Mouse (Mus musculus) regulatory T cell (primary cell): Measurements from ENCODE around the gene Gm16181.

Source experiments
- in situ Hi-C: fragments of 300-600 bp; cut with MboI, MseI; formaldehyde crosslinking; loops from one replicate; pipeline ENCODE4 v1.15.1; 2025; ENCODE audit warnings: high pct_unique_total_duplicates

Gm16181 gene

DNA sequence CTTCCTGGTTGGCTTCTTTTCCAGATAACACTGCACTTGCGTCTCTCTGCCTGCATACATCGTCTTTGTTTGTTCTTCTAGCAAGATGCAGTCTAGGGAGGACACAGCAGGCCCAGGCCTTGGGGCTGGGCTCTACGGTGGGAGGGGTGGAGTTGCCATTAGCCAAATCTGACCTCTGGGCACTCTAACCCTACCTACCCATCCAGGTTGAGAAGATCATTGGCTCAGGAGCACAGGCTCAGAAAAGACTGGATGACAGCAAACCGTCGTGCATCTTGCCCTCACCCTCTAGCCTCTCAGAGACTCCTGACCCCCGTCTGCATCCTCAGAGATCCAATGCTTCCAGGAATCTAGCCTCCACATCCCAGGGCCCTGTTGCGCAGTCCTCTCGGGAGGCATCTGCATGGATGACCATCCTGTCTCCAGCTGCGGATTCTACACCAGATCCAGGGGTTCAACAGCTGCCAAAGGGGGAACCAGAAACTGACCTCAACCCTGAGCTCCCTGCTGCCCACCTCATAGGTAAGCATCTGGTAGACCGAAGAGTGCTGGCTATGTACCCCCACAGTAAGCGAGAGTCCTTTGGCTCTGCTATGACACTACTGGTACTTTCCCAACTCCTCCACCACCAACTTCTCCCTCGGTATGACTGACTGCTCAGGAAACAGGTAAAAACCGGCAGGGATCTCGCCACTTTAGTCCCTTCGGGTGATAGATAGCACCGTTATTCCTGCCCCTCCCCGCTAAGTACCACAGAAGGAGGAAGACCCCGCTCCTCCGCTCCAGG lies 25.6 kb upstream of the Gm16181 start:
- in situ Hi-C loops: loop anchor here (10.0 kb wide), 1 partner anchor 1000 kb away; the partner anchor contains the start of gene Psmb8

DNA sequence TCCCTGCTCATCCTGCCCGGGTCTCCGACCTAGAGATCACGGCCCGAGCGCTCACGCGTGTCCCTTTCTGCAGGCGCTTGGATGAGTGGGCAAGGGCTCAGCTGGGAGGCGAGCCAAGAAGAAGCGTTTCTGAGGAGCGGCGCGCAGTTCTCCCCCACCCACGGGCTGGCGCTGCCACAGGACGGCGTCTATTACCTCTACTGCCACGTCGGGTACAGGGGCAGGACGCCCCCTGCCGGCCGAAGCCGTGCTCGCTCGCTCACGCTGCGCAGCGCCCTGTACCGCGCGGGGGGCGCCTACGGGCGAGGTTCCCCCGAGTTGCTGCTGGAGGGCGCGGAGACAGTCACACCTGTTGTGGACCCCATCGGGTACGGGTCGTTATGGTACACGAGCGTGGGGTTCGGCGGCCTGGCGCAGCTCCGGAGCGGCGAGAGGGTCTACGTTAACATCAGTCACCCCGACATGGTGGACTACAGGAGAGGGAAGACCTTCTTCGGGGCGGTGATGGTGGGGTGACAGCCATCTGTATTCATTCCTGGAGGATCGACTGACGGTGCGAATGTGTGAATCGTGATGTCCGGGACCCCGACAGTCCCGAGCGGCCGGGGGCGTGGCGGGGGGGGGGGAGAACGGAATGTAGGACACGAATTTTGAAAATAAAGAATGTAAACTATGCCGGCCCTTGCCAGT lies 24.9 kb upstream of the Gm16181 start:
- in situ Hi-C loops: loop anchor here (10.0 kb wide), 1 partner anchor 1001 kb away; the partner anchor contains the start of gene Psmb8

DNA sequence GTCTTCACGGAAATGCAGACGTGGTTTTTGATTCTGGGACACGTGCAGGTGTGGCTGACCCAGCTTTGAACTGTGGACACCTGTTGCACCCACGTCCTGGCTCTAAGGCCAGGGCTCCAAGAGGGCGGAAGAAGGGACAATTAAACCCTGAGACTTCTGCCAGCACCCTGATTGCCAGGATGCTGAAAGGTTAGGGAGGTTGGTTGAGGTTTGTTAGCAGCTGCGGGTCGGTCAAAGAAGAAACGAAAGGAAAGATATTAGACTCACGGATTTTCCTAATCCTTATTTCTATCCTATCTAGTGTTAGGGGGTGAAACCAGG lies 24.4 kb upstream of the Gm16181 start:
- in situ Hi-C loops: loop anchor here (10.0 kb wide), 1 partner anchor 1001 kb away; the partner anchor contains the start of gene Psmb8

DNA sequence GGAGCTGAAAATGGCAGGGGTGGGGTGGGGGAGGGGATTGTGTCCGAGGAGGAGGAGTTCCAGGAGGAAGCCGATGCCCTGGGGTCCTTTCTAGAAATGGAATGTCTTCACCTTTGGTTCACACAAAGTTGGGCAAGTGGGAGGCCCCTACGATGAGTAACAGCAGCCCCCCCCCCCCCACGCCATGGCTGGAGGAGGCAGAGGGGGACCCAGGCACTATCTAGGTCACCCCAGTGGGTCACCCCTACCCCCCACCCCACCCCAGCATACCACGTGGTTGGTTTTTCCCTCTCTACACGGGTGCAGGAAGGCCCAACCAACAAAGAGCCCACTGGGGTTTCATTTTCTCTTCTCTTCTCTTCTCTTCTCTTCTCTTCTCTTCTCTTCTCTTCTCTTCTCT lies 23.5 kb upstream of the Gm16181 start:
- in situ Hi-C loops: loop anchor here (10.0 kb wide), 1 partner anchor 1002 kb away; the partner anchor contains the start of gene Psmb8

DNA sequence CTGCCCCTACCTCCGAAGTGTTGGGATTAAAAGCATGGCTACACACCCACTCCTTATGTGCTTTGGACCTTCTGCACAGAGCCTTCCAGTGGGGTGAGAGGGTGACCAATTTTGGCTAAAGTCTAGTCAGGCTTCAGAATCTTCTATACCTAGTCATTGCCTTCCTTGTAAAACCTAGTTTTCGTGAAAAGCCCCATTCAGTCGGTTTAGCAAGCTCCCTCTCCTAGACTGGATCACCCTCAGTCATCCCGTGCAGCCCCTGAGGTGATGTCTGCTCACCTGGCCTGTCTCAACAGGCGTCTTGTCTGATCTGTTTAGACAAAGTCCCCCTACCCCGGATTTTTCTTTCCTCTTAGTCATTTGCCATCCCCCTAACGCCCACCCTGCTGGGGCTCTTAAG lies 22.6 kb upstream of the Gm16181 start:
- in situ Hi-C loops: loop anchor here (10.0 kb wide), 1 partner anchor 1003 kb away; the partner anchor contains the start of gene Psmb8

DNA sequence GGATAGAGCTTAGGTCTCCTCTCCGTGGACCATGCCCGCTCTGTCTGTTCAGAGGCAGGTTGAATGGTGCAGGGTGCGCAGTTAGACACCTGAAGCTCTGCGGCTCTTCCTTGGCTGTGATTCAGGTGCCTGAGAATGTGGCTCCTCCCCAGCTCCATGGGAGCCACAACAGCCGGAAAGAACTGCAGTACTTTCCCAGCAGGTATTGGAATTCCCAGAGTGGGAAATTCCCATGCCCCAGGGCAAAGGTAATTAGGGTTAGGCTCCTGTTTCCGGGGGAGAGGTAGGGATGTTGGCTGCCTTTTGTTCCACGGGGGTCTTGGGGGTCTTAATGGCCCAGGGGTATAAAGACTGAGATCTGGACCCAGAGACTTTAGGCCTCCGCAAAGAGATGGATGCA lies 21.7 kb upstream of the Gm16181 start:
- in situ Hi-C loops: loop anchor here (10.0 kb wide), 1 partner anchor 1004 kb away; the partner anchor contains the start of gene Psmb8

DNA sequence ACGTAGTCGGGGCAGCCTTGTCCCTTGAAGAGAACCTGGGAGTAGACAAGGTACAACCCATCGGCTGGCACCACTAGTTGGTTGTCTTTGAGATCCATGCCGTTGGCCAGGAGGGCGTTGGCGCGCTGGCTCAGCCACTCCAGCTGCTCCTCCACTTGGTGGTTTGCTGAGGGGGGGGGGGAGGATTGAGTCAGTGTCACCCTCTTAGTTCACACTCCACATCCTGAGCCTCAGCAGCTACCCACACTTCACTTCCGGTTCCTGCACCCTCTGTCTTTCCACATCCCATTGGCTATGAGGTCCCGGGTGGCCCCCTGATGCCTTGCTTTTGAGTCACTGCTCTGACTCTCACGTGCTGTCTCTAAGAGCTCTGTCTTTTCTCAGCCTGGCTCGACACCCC lies 20.2 kb upstream of the Gm16181 start:
- in situ Hi-C loops: no loop called here

DNA sequence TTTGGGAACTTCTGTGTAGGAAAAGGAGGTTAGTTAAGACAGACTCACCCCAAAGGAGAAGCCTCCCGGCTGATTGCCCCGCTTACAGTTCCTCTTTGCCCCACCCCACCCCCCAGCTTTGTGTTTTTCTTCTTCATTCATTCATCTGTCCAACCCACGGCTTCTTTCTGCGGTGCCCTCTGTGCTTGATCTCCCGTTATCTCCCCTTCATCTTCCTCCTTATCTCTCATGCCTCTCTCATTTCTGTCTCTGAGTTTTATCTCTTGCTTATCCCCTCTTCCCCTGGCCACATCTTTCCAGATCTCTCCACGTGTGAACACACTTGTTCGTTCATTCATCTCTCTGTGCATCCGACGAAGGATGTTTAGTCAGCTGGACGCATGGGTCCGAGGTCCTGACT lies 19.5 kb upstream of the Gm16181 start:
- in situ Hi-C loops: no loop called here

DNA sequence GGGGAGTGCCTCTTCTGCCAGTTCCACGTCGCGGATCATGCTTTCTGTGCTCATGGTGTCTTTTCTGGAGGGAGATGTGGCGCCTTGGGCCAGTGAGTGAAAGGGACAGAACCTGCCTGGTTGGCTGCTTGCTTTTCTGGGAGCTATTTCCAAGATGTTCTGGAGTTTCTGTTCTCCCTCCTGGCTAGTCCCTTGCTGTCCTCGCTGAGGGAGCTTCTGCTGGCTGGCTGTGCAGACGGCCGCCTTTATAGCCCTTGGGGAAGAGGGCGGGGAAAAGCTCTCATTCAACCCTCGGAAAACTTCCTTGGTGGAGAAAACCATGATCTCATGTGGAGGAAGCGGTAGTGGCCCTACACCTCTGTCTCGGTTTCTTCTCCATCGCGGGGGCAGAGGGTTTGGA lies 18.8 kb upstream of the Gm16181 start, which contains the start of gene Tnf:
TSS of gene Tnf (minus strand) at position 221 of the 400 bp plus-strand sequence.
- in situ Hi-C loops: no loop called here

DNA sequence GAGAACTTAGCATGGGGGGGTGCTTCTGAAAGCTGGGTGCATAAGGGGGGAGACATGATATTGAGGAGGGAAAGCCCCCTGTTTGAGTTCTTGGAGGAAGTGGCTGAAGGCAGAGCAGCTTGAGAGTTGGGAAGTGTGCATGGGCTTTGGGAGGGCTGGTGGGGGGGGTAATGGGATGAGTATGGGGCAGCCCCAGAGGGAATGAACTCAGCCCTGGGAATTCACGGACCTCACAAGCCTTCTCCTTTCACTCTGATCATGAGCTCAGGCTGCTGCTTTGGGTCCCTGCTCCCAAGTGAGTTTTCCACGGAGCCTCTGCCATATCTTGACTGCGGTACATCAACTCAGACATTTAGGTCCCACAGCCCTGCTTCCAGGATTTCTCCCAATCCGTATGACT lies 18.2 kb upstream of the Gm16181 start:
- in situ Hi-C loops: no loop called here

DNA sequence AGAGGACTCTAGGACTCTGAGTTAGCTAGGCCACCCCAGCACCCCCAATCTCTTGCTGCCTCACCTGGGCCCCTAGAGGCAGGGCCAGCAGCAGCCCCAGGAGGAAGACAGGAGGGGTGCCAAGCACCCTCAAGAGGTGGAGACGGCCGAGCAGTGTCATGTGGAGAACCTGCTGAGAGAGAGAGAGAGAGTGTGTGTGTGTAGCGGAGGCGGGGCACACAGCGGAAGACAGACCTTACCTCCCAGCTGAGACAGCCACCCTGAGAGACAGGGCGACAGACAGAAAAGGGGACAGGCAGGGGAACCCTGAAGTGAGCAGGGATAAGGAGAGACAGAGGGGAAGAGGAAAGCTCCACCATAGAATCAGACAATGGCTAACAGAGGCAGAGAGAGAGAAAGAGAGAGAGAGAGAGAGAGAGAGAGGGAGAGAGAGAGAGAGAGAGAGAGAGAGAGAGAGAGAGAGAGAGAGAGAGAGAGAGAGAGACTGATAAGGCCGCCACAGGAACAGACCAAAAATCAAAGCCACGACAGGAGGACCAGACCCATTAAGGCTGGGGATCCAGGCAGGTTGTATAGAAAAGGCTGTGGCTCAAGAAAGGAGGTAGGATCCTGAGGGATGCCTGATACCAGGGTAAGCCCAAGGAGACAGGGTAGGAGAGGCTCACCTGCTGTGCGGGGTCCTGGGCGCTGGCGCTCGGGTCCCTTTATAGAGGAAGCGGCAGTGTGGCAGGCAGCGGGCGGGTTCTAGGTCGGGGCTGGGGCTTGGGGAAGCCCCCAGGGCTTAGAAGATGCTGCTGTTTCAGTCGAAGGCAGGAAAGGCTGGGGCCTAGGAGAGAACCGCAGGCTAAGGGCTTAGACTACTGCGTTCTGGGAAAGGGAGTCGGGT lies 15.9 kb upstream of the Gm16181 start, which contains the start of gene Lta:
TSS of gene Lta (minus strand) at position 858 of the 886 bp plus-strand sequence.
- in situ Hi-C loops: no loop called here

DNA sequence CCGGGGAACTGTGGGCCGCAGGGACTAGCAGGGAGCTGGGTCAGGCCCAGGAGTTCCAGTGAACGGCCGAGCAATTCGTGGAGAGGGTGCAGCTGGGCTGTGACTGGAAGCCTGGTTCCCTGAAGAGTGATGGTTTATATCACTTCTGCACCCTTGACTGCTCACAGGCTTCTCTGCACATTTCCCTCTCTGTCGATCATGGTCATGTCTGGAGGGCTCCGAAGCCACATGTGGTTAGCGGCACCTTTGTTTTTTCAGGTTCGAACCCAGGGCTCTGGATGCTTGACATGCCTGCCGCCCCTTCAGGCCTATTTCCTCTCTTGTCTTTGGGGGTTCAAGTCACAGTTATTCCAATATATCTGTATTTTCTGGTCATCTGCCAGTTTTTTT lies 15.3 kb upstream of the Gm16181 start:
- in situ Hi-C loops: no loop called here

DNA sequence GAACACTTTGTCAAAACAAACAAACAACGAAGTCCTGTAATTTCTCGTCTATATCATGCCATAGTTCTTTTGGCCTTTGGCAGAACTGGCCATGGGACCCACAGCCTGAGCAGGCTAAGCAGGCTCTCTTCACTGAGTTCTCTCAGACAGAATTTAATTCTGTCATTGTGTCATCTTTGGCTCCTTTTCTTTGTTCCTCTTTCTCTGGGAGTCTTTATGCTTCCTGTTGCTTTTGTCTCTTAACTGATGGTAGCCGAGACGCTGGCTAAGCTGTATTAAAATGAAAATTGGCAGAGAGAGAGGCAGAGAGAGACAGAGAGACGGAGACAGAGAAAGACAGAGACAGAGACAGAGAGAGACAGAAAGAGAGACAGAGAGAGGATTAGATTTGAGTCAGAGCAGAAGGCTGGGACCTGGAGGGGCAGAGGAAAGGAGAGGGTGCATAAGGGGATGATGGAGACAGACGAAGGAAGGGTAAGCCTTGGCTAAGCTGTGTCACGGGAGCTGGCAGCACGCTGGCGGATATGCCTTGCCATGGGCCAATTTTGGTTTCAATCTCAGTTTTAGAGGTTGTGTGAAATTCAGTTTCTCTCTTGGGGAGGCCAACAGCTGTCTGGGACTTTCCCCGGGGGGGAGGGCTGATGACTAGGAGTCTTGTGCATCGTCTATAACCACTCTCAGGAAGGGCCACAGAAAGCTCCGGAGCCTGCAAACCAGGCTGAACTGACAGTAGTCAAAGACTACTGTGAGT lies 10.7 kb upstream of the Gm16181 start:
- in situ Hi-C loops: no loop called here

DNA sequence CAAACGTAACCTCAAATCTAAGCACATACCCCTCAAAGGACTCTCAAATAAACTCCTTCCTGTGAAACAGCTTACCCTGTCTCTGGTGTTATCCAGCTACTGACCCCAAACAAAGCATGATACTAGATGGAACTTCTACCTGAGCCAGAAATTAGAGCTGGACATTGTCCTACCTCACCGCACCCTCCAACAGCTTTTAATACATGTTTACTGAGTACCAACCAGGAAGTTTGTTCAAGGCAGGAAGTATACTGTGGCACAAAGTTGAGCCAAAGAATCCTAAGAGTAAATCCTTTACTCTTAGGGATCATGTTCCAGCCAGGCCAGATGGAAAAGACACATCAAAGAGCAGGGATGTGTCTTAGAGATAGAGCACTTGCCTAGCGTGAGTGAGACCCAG lies 10.0 kb upstream of the Gm16181 start:
- in situ Hi-C loops: no loop called here

DNA sequence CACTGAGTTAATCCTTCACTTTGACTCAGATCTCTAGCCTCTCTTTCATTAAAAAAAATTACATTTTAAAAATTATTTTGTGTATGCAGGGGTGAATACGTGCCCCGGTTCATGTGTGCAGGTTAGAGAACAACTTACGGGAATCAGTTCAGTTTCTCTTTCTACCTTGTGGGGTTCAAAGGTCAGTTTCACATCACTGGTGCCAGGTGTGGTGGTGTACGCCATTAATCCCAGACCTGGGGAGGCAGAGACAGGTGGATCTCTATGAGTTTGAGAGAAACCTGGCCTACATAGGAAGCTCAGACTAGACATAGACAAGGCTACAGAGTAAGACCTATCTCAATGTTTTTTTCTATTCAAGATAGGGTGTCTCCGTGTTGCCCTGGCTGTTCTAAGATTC lies 7.6 kb upstream of the Gm16181 start:
- in situ Hi-C loops: no loop called here

DNA sequence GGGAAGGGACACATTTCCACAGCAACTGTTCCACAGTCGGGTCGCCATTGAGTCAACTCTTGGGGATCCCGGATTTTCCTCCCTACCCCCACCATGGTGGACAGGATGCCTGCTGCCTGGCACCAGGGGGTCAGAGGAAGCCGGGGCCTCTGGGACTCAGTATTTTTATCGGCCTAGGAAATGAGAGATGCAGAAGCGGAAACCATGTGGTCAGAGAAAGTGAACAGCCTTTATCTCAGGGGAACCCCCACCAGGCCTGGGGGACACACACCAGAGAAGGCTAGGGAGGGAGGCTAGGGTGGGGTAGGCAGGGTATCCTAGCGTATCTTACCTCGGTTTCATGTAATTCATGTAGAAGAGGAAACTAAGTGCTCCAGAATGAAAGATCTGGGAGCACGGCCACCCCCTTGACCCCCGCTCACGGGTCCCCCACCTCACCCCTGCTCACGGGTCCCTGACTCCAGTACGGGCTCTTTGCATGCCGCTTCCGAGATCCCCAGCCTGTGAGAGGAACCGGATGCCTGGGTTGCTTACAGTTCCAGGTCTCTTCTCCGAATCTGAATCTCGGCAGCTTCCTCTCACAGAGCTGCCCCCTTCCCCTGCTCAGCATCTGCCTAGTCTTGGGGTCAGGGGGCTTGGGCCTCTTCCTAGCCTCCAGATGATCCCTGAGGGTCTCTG lies 2.0 kb upstream of the Gm16181 start:
- in situ Hi-C loops: no loop called here

DNA sequence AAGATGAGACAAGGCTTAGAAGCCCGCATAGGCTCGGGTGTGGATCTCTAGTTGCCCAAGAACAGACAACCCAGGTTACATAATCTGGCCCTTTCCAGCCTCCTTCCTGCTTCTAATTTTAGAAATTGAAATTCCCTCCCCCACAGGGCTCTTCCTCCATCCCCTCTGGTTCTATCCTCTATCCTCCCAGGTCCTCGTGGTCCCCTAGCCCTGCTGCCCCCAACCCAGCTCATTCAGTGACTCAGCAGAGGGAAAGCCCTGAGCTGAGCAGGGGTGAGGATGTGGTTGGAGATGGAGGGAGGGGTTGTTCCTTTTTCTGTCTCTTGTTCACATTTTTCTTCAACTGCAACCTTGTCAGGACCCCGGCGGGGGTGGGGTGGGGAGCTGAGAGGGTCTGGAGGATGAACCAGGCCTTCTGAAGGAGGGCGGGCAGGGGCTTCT lies 1.0 kb upstream of the Gm16181 start:
- in situ Hi-C loops: no loop called here

DNA sequence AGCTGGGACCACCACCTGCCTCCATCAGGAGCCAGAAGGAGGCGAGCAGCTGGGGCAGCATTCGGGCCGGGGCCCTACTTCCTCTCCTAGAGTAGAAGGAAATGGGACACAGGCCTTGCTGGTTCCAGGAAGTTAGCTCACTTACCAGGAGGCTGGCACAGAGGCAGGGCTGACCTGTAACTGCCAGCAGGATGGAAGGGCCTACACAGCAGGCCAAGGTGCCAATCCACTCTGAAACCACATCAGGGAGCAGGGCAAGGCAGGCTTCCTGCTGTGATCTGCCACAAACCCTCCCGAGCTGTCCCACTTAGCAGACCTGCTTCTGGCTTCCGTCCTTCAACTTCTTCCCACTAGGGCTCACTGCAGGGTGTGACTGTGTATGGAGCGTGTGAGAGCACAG lies 1.7 kb downstream of the Gm16181 start:
- in situ Hi-C loops: no loop called here

DNA sequence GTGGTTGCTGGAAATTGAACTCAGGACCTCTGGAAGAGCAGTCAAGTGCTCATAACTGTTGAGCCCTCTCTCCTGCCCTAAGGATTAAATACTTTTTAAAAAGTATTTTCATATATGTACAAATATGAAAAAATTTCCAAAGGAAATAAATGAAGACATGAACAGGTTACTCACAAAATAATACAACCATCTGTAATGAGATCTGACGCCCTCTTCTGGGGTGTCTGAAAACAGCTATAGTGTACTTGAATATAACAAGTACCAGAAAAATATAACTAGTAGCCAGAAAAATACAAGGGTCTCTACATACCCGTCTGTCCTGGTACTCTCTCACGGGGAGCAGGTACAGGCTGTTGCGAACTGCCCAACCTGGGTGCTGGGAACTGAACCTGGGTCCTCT lies 4.0 kb downstream of the Gm16181 start:
- in situ Hi-C loops: no loop called here

DNA sequence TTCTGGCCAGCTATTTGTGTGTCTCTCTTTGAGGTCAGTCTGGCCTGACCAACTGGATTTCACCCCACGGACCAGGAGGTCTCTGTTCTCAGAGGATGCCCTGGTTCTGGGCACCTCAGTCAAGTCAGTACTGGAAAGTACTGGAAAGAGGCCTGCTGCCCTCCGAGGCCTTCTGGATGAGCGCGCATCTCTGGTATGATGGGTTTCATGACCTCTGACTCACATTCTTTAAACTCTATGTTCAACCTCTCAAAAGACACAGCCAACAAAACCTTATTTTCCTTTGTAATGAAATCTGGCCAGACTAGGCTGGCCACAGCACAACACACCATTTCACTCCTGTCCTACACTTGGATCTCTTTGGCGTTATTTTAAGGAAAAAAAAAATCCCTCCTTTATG lies 4.8 kb downstream of the Gm16181 start:
- in situ Hi-C loops: no loop called here
